Mouse (Mus musculus) forebrain, postnatal 0 days (tissue): Measurements from ENCODE around the gene Gnas. TPM values are rescaled to one million over a fixed set of nuclear protein-coding genes. Genes with fewer than 3 reads are reported as not detected.
"Not testable (repeated sequence)": the region's sequence is repeated elsewhere in the genome, so short reads cannot be mapped to it uniquely, and the experiment has no call there.

Experiments used
- ATAC-seq: fragments of 200-750 bp; cut with Nextera tagmentation; 2 replicates; pipeline ENCODE4 v1.8.0; 2017; ENCODE audit warnings: mild to moderate bottlenecking, moderate library complexity
- DNase-seq: peaks from one replicate; pipeline ENCODE4 v3.0.0-alpha.2; 2015
- H3K27ac ChIP-seq: fragments of 300-500 bp; sonication (generic); 2 replicates; pipeline ENCODE4 v1.5.1; 2014; ENCODE audit warnings: low read depth, mild to moderate bottlenecking, antibody characterized with exemption, low read length, moderate library complexity, mixed read lengths
- H3K27me3 ChIP-seq: fragments of 300-500 bp; sonication (generic); 2 replicates; pipeline ENCODE4 v1.6.1; 2014; ENCODE audit warnings: mild to moderate bottlenecking, low read length, mixed read lengths; ENCODE audit not compliant: insufficient read depth
- H3K36me3 ChIP-seq: fragments of 300-500 bp; sonication (generic); 2 replicates; pipeline ENCODE4 v1.6.1; 2014; ENCODE audit warnings: mild to moderate bottlenecking, moderate library complexity; ENCODE audit not compliant: insufficient read depth
- H3K4me1 ChIP-seq: fragments of 300-500 bp; sonication (generic); 2 replicates; pipeline ENCODE4 v1.6.1; 2014; ENCODE audit warnings: antibody characterized with exemption; ENCODE audit not compliant: insufficient read depth
- H3K4me2 ChIP-seq: fragments of 300-500 bp; sonication (generic); 2 replicates; pipeline ENCODE4 v1.6.1; 2014; ENCODE audit warnings: low read depth, mild to moderate bottlenecking, moderate library complexity
- H3K4me3 ChIP-seq: fragments of 300-500 bp; sonication (generic); 2 replicates; pipeline ENCODE4 v1.5.1; 2014; ENCODE audit warnings: low read depth, low read length, mixed read lengths
- H3K9ac ChIP-seq: fragments of 300-500 bp; sonication (generic); 2 replicates; pipeline ENCODE4 v1.6.1; 2014; ENCODE audit warnings: mild to moderate bottlenecking
- H3K9me3 ChIP-seq: fragments of 300-500 bp; sonication (generic); 2 replicates; pipeline ENCODE4 v1.6.1; 2016; ENCODE audit warnings: low read length
- CTCF ChIP-seq: sonication (generic); IDR thresholded peaks from 2 replicates; pipeline ENCODE4 v1.5.1; 2016; ENCODE audit warnings: antibody characterized with exemption, control low read depth, low read depth
- WGBS: fragments of 180-500 bp; shearing (Covaris S2); extraction: QIAGEN DNeasy Blood & Tissue Kit; methylation state at CpG from one replicate; pipeline ENCODE4 v1.1.7; 2014; 5-methylcytosine and 5-hydroxymethylcytosine counted together
- polyA plus RNA-seq: library from polyadenylated mRNA; unstranded; fragments of >200 nt; fragmentation: Nextera tagmentation; extraction: Ambion mirVana; gene quantifications from 2 replicates; pipeline ENCODE4 v1.2.1, GENCODE M21; 2015
- total RNA-seq: library from RNA; depleted of rRNA; stranded (reverse); fragments of >200 nt; gene quantifications from 2 replicates; pipeline ENCODE4 v1.2.3, GENCODE M21; 2014

Gnas gene
- total and polyA plus RNA-seq, 2 experiments from 2014 or later: 1,512 to 1,604 TPM

DNA sequence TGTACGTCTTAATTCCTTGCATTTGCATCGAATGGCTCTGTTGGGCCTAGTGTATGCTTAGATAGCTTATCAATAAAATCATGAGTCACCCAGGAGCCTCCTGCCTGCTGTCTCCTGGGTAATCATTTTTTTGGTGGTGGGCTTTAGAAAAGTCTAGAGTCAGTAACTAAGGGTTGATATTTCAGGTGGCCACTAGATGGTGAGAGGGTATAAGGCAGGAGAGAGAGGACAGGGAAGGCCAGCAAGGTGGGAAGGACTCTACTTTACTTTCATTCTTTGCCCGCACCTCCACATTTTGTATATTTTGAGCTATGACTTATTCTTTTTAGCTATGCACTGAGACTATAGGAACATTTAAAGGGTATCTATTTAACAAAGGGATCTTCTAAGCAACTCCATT is 23.8 kb downstream of the Gnas start:
- no peak overlapping the region for H3K9ac ChIP-seq
- DNase-seq: no peak
- peak; percentile 43 for TF ChIP-seq CTCF

DNA sequence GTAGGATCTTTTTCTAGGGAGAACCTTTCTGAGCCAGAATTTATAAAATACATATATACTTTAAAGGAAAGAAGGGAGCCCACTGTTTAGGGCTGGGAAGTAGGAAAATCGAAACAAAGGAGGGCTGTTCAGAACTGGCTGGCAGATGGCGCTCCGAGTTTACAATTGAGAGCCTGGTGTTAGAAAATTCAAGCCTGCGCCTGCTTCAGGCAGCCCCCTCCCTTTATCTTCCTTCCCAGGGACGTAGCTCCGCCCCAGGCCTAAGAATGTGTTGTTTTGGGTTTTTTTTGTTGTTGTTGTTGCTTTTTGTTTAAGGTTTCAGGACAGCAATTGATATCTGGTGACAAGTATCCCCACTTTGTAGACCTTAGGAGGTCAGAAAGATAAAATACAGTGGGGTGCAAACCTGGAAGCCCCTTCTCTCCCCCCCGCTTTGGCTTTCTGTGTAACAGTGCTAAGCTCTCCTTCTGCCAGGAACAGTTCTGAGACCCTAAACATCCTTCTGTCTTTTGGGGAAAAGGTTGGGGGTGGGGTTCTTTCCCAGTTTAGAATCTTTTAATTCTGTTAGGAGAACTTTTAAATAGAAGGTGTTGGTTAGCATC is 26.9 kb downstream of the Gnas start:
- peak; percentile 86 for TF ChIP-seq CTCF
- Histone ChIP-seq H3K4me1 (no peaks in the 10 kb centered on the region), H3K9me3 (no peaks in the 10 kb centered on the region), H3K27me3 (no peaks in the 10 kb centered on the region; the same call in 1 of the 2 replicates), H3K4me2 (no peak overlapping the region), H3K27ac (no peak overlapping the region), H3K9ac (no peak overlapping the region), H3K4me3 (no peak overlapping the region), H3K36me3 (no peaks in the 10 kb centered on the region)
- WGBS: 10% methylated on average over 7 of the region's 7 CpGs
- peak; percentile 90 for ATAC-seq
- peak; percentile 87 for DNase-seq

More for the DNA sequence above, 23.8 kb downstream of the Gnas start:
- no peaks in the 10 kb centered on the region for H3K36me3 ChIP-seq
- no peaks in the 10 kb centered on the region for H3K4me1 ChIP-seq
- no peaks in the 10 kb centered on the region for H3K9me3 ChIP-seq
- no peak overlapping the region for H3K4me3 ChIP-seq
- no peak overlapping the region for H3K4me2 ChIP-seq
- ATAC-seq: no peak
- no peak overlapping the region for H3K27ac ChIP-seq
- WGBS: 81% methylated on average over 3 of the region's 3 CpGs
- no peaks in the 10 kb centered on the region; the same call in 1 of the 2 replicates for H3K27me3 ChIP-seq

DNA sequence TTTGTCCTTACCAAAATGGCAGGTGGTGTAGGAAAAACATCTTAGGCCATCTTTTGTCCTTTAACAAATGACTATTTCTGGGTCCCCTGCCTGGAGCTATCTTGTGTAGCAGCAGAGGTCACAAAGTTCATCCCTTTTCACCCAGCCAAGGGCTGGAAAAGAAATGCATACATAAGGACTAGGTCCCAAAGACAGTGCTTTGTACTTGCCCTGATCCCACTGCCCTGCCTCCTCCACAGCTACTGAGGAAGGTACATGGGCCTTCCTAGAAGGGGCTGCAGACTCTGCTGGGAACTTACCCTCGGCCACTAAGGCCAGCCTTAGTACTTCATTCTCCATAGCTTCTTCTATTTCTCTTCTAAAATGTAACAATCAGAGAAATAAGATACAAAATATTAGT is 27.5 kb downstream of the Gnas start:
- no peaks in the 10 kb centered on the region for H3K36me3 ChIP-seq
- H3K9ac ChIP-seq: no peak overlapping the region
- ATAC-seq (no peak), DNase-seq (no peak)
- WGBS: 80% methylated on average over 1 of the region's 1 CpGs
- no peaks in the 10 kb centered on the region for H3K4me1 ChIP-seq
- no peak overlapping the region for H3K27ac ChIP-seq
- no peak for TF ChIP-seq CTCF
- no peaks in the 10 kb centered on the region; the same call in 1 of the 2 replicates for H3K27me3 ChIP-seq
- H3K4me2 ChIP-seq: no peak overlapping the region
- no peak overlapping the region for H3K4me3 ChIP-seq
- no peaks in the 10 kb centered on the region for H3K9me3 ChIP-seq

DNA sequence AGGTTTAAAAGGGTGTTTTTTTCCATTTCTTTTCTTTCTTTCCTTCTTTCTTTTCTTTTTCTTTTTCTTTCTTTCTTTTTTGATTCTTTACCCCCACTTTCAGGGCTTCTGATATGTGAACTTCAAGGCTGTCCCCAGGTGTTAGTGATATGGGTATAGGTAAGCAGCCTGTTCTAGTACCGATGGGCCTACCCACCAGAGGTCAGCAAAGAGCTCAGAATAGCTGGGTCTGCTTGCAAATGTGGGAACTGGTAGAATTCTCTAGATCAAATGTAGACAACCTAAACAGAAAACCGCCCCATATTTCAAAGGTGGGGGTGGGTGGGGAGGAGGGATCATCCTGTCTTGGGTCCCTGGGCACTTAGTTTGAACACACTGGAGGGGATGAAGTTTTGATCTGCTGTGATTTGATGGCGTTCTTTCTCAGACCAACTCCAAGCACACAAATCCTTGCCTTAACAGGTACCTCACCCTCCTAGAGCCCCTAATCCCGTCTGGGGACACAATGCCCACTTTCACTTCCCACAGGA is 28.1 kb downstream of the Gnas start:
- TF ChIP-seq CTCF: peak; percentile 84
- H3K9me3 ChIP-seq: no peaks in the 10 kb centered on the region
- no peaks in the 10 kb centered on the region; the same call in 1 of the 2 replicates for H3K27me3 ChIP-seq
- no peak overlapping the region for H3K4me3 ChIP-seq
- ATAC-seq: peak; percentile 85
- no peak overlapping the region for H3K4me2 ChIP-seq
- no peaks in the 10 kb centered on the region for H3K36me3 ChIP-seq
- H3K27ac ChIP-seq: no peak overlapping the region
- no peaks in the 10 kb centered on the region for H3K4me1 ChIP-seq
- 16% methylated on average over 4 of the region's 4 CpGs for WGBS
- peak; percentile 87 for DNase-seq
- no peak overlapping the region for H3K9ac ChIP-seq

DNA sequence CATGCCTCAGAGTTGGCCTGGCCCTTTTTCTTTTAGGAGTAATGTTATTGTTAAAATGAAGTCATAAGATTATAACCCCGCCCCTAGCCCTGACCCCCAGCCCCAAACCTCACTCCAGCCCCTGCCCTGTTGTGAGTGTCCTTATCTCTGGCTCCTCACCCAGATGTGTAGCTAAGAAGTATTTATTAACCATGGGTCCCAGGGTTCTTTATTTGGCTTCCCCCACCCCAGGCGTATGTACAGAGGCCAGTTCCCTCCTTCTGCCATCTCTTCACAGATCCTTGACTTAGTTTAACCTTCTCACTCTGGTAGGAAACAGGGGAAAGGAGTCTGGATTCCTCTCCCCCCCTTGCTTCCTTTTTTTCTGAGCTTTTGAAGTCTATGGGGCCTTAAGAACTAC is 28.5 kb downstream of the Gnas start:
- Histone ChIP-seq H3K27me3 (no peaks in the 10 kb centered on the region; the same call in 1 of the 2 replicates), H3K27ac (no peak overlapping the region), H3K9ac (no peak overlapping the region), H3K4me2 (no peak overlapping the region), H3K4me1 (no peaks in the 10 kb centered on the region), H3K36me3 (no peaks in the 10 kb centered on the region), H3K9me3 (no peaks in the 10 kb centered on the region), H3K4me3 (no peak overlapping the region)
- no peak for TF ChIP-seq CTCF
- WGBS: 76% methylated on average over 2 of the region's 2 CpGs
- no peak for DNase-seq
- ATAC-seq: no peak

DNA sequence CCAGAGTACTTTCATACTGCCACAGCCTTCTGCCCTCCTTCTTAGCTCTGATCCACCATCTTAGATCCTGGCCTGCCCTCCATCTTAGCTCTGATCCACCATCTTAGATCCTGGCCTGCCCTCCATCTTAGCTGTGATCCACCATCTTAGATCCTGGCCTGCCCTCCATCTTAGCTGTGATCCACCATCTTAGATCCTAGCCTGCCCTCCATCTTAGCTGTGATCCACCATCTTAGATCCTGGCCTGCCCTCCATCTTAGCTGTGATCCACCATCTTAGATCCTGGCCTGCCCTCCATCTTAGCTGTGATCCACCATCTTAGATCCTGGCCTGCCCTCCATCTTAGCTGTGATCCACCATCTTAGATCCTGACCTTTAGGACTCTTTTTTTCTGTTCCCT is 31.3 kb downstream of the Gnas start:
- not testable (repeated sequence) for H3K4me2 ChIP-seq, ATAC-seq, H3K27me3 ChIP-seq, H3K9me3 ChIP-seq, H3K36me3 ChIP-seq, DNase-seq, H3K4me1 ChIP-seq, H3K27ac ChIP-seq, H3K9ac ChIP-seq, H3K4me3 ChIP-seq

DNA sequence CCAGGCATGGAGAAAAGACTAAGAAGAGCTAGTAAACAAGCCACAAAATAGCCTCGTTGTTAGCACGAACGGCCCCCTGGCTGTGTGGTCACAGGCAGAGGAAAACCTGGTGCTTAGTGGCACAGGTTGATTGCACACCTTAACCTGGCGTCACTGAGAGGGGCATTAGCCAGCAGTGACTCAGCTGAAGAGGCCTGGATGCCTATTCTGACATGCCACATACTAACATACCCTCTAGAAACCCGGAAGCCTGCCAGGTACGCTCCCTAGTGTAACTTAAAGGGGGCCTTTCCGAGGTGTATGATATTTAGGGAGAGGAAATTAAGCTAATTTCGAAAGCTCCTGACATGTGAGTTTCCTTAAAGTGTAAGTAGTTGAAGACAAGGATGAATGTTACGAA is 32.5 kb downstream of the Gnas start:
- Histone ChIP-seq H3K4me1 (no peaks in the 10 kb centered on the region), H3K4me3 (no peak overlapping the region), H3K9me3 (no peaks in the 10 kb centered on the region), H3K27me3 (no peaks in the 10 kb centered on the region), H3K27ac (no peak overlapping the region), H3K9ac (no peak overlapping the region), H3K4me2 (no peak overlapping the region), H3K36me3 (no peaks in the 10 kb centered on the region)
- WGBS: 88% methylated on average over 9 of the region's 9 CpGs
- ATAC-seq (no peak), DNase-seq (no peak)
- no peak for TF ChIP-seq CTCF
